Mouse (Mus musculus) CH12.LX (cell line): Measurements from ENCODE around the gene Gm10563.
"Not testable (repeated sequence)": the region's sequence is repeated elsewhere in the genome, so short reads cannot be mapped to it uniquely, and the experiment has no call there.

Experiments
- CHD2 ChIP-seq: IDR thresholded peaks from 2 replicates; pipeline ENCODE4 v1.6.1; 2011; ENCODE audit warnings: low read length, improper control_type of control experiment
- CTCF ChIP-seq, 2 experiments: IDR thresholded peaks in 1 of 2; conservative IDR thresholded peaks in 1 of 2; 2 replicates each; pipeline ENCODE4 v1.5.1; 2011 to 2012; ENCODE audit warnings: low read depth in 2 of 2, low read length in 2 of 2, improper control_type of control experiment in 1 of 2, inconsistent platforms in 1 of 2, mild to moderate bottlenecking in 1 of 2, moderate library complexity in 1 of 2
- EP300 ChIP-seq: IDR thresholded peaks from 2 replicates; pipeline ENCODE4 v1.6.1; 2011; ENCODE audit warnings: low read length, improper control_type of control experiment
- HCFC1 ChIP-seq: IDR thresholded peaks from 2 replicates; pipeline ENCODE4 v1.6.1; 2012; ENCODE audit warnings: low read depth, mild to moderate bottlenecking, inconsistent platforms, low read length, improper control_type of control experiment
- JUND ChIP-seq: conservative IDR thresholded peaks from 2 replicates; pipeline ENCODE4 v1.6.1; 2011; ENCODE audit warnings: low read depth, low read length, improper control_type of control experiment
- MXI1 ChIP-seq: IDR thresholded peaks from 2 replicates; pipeline ENCODE4 v1.6.1; 2011; ENCODE audit warnings: mild to moderate bottlenecking, low read depth, low read length, improper control_type of control experiment
- NELFE ChIP-seq: IDR thresholded peaks from 2 replicates; pipeline ENCODE4 v1.6.1; 2011; ENCODE audit warnings: low read depth, low read length, improper control_type of control experiment
- POLR2A ChIP-seq: IDR thresholded peaks from 2 replicates; pipeline ENCODE4 v1.6.1; 2011; ENCODE audit warnings: low read depth, mild to moderate bottlenecking, improper control_type of control experiment, low read length
- RAD21 ChIP-seq: IDR thresholded peaks from 2 replicates; pipeline ENCODE4 v1.6.1; 2011; ENCODE audit warnings: low read depth, mild to moderate bottlenecking, low read length, improper control_type of control experiment, moderate library complexity
- RCOR1 ChIP-seq: conservative IDR thresholded peaks from 2 replicates; pipeline ENCODE4 v1.6.1; 2012; ENCODE audit warnings: low read depth, mild to moderate bottlenecking, inconsistent platforms, low read length, improper control_type of control experiment
- SMC3 ChIP-seq: IDR thresholded peaks from 2 replicates; pipeline ENCODE4 v1.6.1; 2011; ENCODE audit warnings: low read depth, low read length, improper control_type of control experiment
- TBP ChIP-seq: conservative IDR thresholded peaks from 2 replicates; pipeline ENCODE4 v1.6.1; 2011; ENCODE audit warnings: low read depth, low read length, improper control_type of control experiment
- USF1 ChIP-seq: IDR thresholded peaks from 2 replicates; pipeline ENCODE4 v1.6.1; 2014; ENCODE audit warnings: low read depth, mild to moderate bottlenecking, inconsistent platforms, low read length, improper control_type of control experiment
- ZNF384 ChIP-seq: IDR thresholded peaks from 2 replicates; pipeline ENCODE4 v1.6.1; 2012; ENCODE audit warnings: low read depth, low read length, improper control_type of control experiment, inconsistent platforms

GRCm38 (mm10) chr4:155687764-155688163 is 42.6 kb upstream of the Gm10563 start:
- not testable (repeated sequence) for TF ChIP-seq TBP; CTCF (conservative IDR thresholded peaks at IDR 0.05 in 1 of 2, IDR thresholded peaks at IDR 0.05 in 1 of 2; ENCODE audit: low read depth in 2 of 2, low read length in 2 of 2); POLR2A; ZNF384; EP300; RCOR1; HCFC1; RAD21; MXI1; JUND; USF1; CHD2; NELFE; SMC3
